Mouse (Mus musculus): ENCODE data around the gene Pdzd4. TPM values are rescaled to one million over a fixed set of nuclear protein-coding genes. Genes with fewer than 3 reads are reported as not detected.

The Pdzd4 gene
- polyA plus RNA-seq, 2 experiments = 0.08 to 0.30 TPM

- DNase-seq (ENCODE audit: low read depth in 3 of 3, low spot score in 3 of 3) = no peak
- Histone ChIP-seq H3K27ac (no peak overlapping the region), H3K4me3 (ENCODE audit: insufficient read depth in 1 of 2, low read depth in 2 of 2, low read length in 2 of 2) (no peak overlapping the region), H3K36me3 (replicated peaks; ENCODE audit: control insufficient read depth, insufficient read depth, low read depth) (no peaks in the 10 kb centered on the region), H3K4me2 (ENCODE audit: low read depth) (no peak overlapping the region), H3K27me3 (ENCODE audit: control insufficient read depth, insufficient read depth, low read length) (no peaks in the 10 kb centered on the region), H3K9me3 (ENCODE audit: control insufficient read depth, low read length) (no peaks in the 10 kb centered on the region), H3K4me1 (replicated peaks; ENCODE audit: control insufficient read depth in 2 of 2, insufficient read depth in 2 of 2, low read length in 1 of 2) (no peaks in the 10 kb centered on the region), H3K9ac (replicated peaks) (no peak overlapping the region)
- WGBS (ENCODE audit: insufficient replicate concordance) = 58% methylated on average over 1 of the region's 1 CpGs
- TF ChIP-seq CTCF (IDR thresholded peaks at IDR 0.05; ENCODE audit: low read depth) = no peak
- no peak for TF ChIP-seq EP300 (IDR thresholded peaks at IDR 0.05; ENCODE audit: low read depth)
- ATAC-seq (ENCODE audit: insufficient read depth) = no peak
Observed at GRCm38 (mm10) chrX:73748977-73749376, 75.8 kb downstream of the Pdzd4 start.

GRCm38 (mm10) chrX:73744774-73745481 is 79.8 kb downstream of the Pdzd4 start:
- no peaks in the 10 kb centered on the region for H3K27me3 ChIP-seq (ENCODE audit: control insufficient read depth, insufficient read depth, low read length)
- H3K4me2 ChIP-seq (ENCODE audit: low read depth) = no peak overlapping the region
- no peak overlapping the region for H3K4me3 ChIP-seq (ENCODE audit: insufficient read depth in 1 of 2, low read depth in 2 of 2, low read length in 2 of 2)
- H3K27ac ChIP-seq = no peak overlapping the region
- DNase-seq (ENCODE audit: low read depth in 3 of 3, low spot score in 3 of 3) = no peak
- H3K9me3 ChIP-seq (ENCODE audit: control insufficient read depth, low read length) = no peaks in the 10 kb centered on the region
- no peaks in the 10 kb centered on the region for H3K36me3 ChIP-seq (replicated peaks; ENCODE audit: control insufficient read depth, insufficient read depth, low read depth)
- TF ChIP-seq CTCF (IDR thresholded peaks at IDR 0.05; ENCODE audit: low read depth) (no peak), EP300 (IDR thresholded peaks at IDR 0.05; ENCODE audit: low read depth) (no peak)
- WGBS (ENCODE audit: insufficient replicate concordance) = 62% methylated on average over 1 of the region's 1 CpGs
- H3K9ac ChIP-seq (replicated peaks) = no peak overlapping the region
- no peak for ATAC-seq (ENCODE audit: insufficient read depth)
- no peaks in the 10 kb centered on the region for H3K4me1 ChIP-seq (replicated peaks; ENCODE audit: control insufficient read depth in 2 of 2, insufficient read depth in 2 of 2, low read length in 1 of 2)

Other genes with a start within 250 kb of the Pdzd4 start
- 23.0 and 24.7 TPM in 2 replicates for gene Dusp9, start 185.6 kb downstream of the Pdzd4 start, polyA plus RNA-seq (2012; rRNA removed)
- 8.1 and 9.3 TPM in 2 replicates for gene Dusp9, start 185.6 kb downstream of the Pdzd4 start, polyA plus RNA-seq (2014; fragmentation: Nextera tagmentation; extraction: Ambion mirVana)
- 0.89 and 0.93 TPM in 2 replicates for gene Pnck, start 164.9 kb downstream of the Pdzd4 start, polyA plus RNA-seq (2012; rRNA removed)
- 0.96 TPM in 2 replicates for gene Pnck, start 164.9 kb downstream of the Pdzd4 start, polyA plus RNA-seq (2014; fragmentation: Nextera tagmentation; extraction: Ambion mirVana)
- gene Slc6a8, start 151.8 kb downstream of the Pdzd4 start, polyA plus RNA-seq (2012; rRNA removed) = 1.7 and 2.0 TPM in 2 replicates
- 0.29 and 0.34 TPM in 2 replicates for gene Slc6a8, start 151.8 kb downstream of the Pdzd4 start, polyA plus RNA-seq (2014; fragmentation: Nextera tagmentation; extraction: Ambion mirVana)
- gene Bcap31, start 108.8 kb downstream of the Pdzd4 start, polyA plus RNA-seq (2012; rRNA removed) = 31.6 and 41.7 TPM in 2 replicates
- gene Bcap31, start 108.8 kb downstream of the Pdzd4 start, polyA plus RNA-seq (2014; fragmentation: Nextera tagmentation; extraction: Ambion mirVana) = 136 and 137 TPM in 2 replicates
- gene Abcd1, start 108.4 kb downstream of the Pdzd4 start, polyA plus RNA-seq (2012; rRNA removed) = 5.9 and 6.1 TPM in 2 replicates
- 6.5 and 6.6 TPM in 2 replicates for gene Abcd1, start 108.4 kb downstream of the Pdzd4 start, polyA plus RNA-seq (2014; fragmentation: Nextera tagmentation; extraction: Ambion mirVana)
- gene Plxnb3, start 67.9 kb downstream of the Pdzd4 start, polyA plus RNA-seq (2012; rRNA removed) = 0.26 and 0.31 TPM in 2 replicates
- 0.08 and 0.14 TPM in 2 replicates for gene Plxnb3, start 67.9 kb downstream of the Pdzd4 start, polyA plus RNA-seq (2014; fragmentation: Nextera tagmentation; extraction: Ambion mirVana)
- 0.04 and 0.12 TPM in 2 replicates for gene Srpk3, start 50.6 kb downstream of the Pdzd4 start, polyA plus RNA-seq (2012; rRNA removed)
- gene Srpk3, start 50.6 kb downstream of the Pdzd4 start, polyA plus RNA-seq (2014; fragmentation: Nextera tagmentation; extraction: Ambion mirVana) = 0.05 and 0.11 TPM in 2 replicates
- 143 TPM in 2 replicates for gene Idh3g, start 38.1 kb downstream of the Pdzd4 start, polyA plus RNA-seq (2012; rRNA removed)
- gene Idh3g, start 38.1 kb downstream of the Pdzd4 start, polyA plus RNA-seq (2014; fragmentation: Nextera tagmentation; extraction: Ambion mirVana) = 128 and 140 TPM in 2 replicates
- 117 and 139 TPM in 2 replicates for gene Ssr4, start 37.9 kb downstream of the Pdzd4 start, polyA plus RNA-seq (2012; rRNA removed)
- gene Ssr4, start 37.9 kb downstream of the Pdzd4 start, polyA plus RNA-seq (2014; fragmentation: Nextera tagmentation; extraction: Ambion mirVana) = 200 and 203 TPM in 2 replicates
- 0.01 TPM in 1 of 2 replicates, not detected in the other for gene Avpr2, start 67.1 kb upstream of the Pdzd4 start, polyA plus RNA-seq (2012; rRNA removed)
- gene Avpr2, start 67.1 kb upstream of the Pdzd4 start, polyA plus RNA-seq (2014; fragmentation: Nextera tagmentation; extraction: Ambion mirVana) = not detected in 2 replicates
- gene L1cam, start 71.1 kb upstream of the Pdzd4 start, polyA plus RNA-seq (2012; rRNA removed) = 0.18 and 0.47 TPM in 2 replicates
- 0.16 and 0.20 TPM in 2 replicates for gene L1cam, start 71.1 kb upstream of the Pdzd4 start, polyA plus RNA-seq (2014; fragmentation: Nextera tagmentation; extraction: Ambion mirVana)
- 7.2 and 7.8 TPM in 2 replicates for gene Arhgap4, start 96.9 kb upstream of the Pdzd4 start, polyA plus RNA-seq (2012; rRNA removed)
- 3.5 and 4.9 TPM in 2 replicates for gene Arhgap4, start 96.9 kb upstream of the Pdzd4 start, polyA plus RNA-seq (2014; fragmentation: Nextera tagmentation; extraction: Ambion mirVana)
- gene Naa10, start 97.0 kb upstream of the Pdzd4 start, polyA plus RNA-seq (2012; rRNA removed) = 64.1 and 73.0 TPM in 2 replicates
- 81.1 and 81.3 TPM in 2 replicates for gene Naa10, start 97.0 kb upstream of the Pdzd4 start, polyA plus RNA-seq (2014; fragmentation: Nextera tagmentation; extraction: Ambion mirVana)
- gene Renbp, start 105.9 kb upstream of the Pdzd4 start, polyA plus RNA-seq (2012; rRNA removed) = 7.3 and 10.4 TPM in 2 replicates
- 13.7 and 14.8 TPM in 2 replicates for gene Renbp, start 105.9 kb upstream of the Pdzd4 start, polyA plus RNA-seq (2014; fragmentation: Nextera tagmentation; extraction: Ambion mirVana)
- gene Hcfc1, start 141.4 kb upstream of the Pdzd4 start, polyA plus RNA-seq (2012; rRNA removed) = 28.9 and 33.2 TPM in 2 replicates
- gene Hcfc1, start 141.4 kb upstream of the Pdzd4 start, polyA plus RNA-seq (2014; fragmentation: Nextera tagmentation; extraction: Ambion mirVana) = 35.1 and 42.8 TPM in 2 replicates
- gene Irak1, start 198.9 kb upstream of the Pdzd4 start, polyA plus RNA-seq (2012; rRNA removed) = 19.9 and 20.2 TPM in 2 replicates
- 15.5 and 17.0 TPM in 2 replicates for gene Irak1, start 198.9 kb upstream of the Pdzd4 start, polyA plus RNA-seq (2014; fragmentation: Nextera tagmentation; extraction: Ambion mirVana)

All from liver, embryonic 14.5 days (tissue).